Mouse (Mus musculus): Measurements from ENCODE around the gene Gas6.

- TF ChIP-seq CTCF (IDR thresholded peaks at IDR 0.05; ENCODE audit: extremely low read depth, insufficient read length, insufficient replicate concordance, low read depth, low read length) = no peak
- no peak for TF ChIP-seq POLR2A (IDR thresholded peaks at IDR 0.05; ENCODE audit: low read depth, low read length)
Measured at GRCm38 (mm10) chr8:13519503-13519902, 25.2 kb upstream of the Gas6 start.

Data from small intestine, adult 2 months (tissue).